Mouse (Mus musculus): ENCODE measurements around the gene Fgfr2.

Gene Fgfr2

DNA sequence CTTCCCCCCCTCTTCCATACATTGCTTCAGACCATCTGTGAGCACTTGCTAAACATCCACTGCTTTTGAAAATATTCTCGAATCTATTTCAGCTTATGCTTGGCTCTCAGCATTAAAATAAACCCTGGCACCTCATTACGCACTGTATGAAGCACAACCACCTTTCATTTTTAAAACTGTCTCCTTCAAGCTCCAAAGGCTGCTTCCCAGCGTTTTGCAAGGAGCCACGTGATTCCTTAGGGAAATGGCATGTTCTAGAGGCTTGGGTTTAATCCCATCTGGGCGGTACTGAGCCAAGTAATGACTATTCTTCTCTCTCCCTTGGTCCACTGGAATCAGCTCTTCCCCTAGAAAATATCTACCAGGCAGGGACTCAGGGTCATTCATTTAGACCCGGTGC is 1305.2 kb downstream of the Fgfr2 start:
- H3K4me1 ChIP-seq (replicated peaks; ENCODE audit: low read depth, low read length) = 0 out of 2 replicates have a peak, but pooled peaks cover 4% of the 10 kb centered on the region
- peaks cover 20% of the 10 kb centered on the region for H3K9me3 ChIP-seq (ENCODE audit: low read length)
- peaks cover 47% of the 10 kb centered on the region for H3K27me3 ChIP-seq (ENCODE audit: insufficient read depth, low read length)
- TF ChIP-seq NANOG (IDR thresholded peaks at IDR 0.05; ENCODE audit: borderline replicate concordance, low read length) = no peak
- TF ChIP-seq POU5F1 (IDR thresholded peaks at IDR 0.05; ENCODE audit: borderline replicate concordance, low read length) = no peak
- no peak overlapping the region for H3K4me3 ChIP-seq (replicated peaks; ENCODE audit: low read length)
- no peaks in the 10 kb centered on the region for H3K36me3 ChIP-seq (ENCODE audit: insufficient read depth, low read length)

DNA sequence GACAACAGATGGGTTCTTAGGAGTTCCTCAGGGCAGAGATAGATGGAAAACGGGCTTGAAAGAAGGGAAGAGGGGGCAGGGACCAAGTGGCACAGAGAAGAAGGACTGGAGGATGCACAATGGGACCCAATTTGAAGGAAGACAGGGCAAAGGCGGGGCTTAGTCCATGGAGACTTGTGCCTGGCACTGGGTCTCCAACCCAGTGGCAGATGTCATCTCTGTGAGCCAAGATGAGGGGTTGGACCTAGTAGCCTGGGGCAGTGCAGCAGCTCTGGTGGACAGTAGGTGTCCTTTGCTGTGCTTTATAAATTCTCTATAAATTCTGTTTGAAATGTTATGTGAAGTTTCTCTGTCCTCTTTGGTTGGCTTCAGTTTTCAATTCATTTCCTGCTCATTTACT is 1306.5 kb downstream of the Fgfr2 start:
- no peak overlapping the region for H3K4me3 ChIP-seq (replicated peaks; ENCODE audit: low read length)
- no peaks in the 10 kb centered on the region for H3K36me3 ChIP-seq (ENCODE audit: insufficient read depth, low read length)
- TF ChIP-seq CTCF (conservative IDR thresholded peaks at IDR 0.05; ENCODE audit: low read length) = no peak
- TF ChIP-seq POU5F1 (IDR thresholded peaks at IDR 0.05; ENCODE audit: borderline replicate concordance, low read length) = no peak
- TF ChIP-seq NANOG (IDR thresholded peaks at IDR 0.05; ENCODE audit: borderline replicate concordance, low read length) = no peak

DNA sequence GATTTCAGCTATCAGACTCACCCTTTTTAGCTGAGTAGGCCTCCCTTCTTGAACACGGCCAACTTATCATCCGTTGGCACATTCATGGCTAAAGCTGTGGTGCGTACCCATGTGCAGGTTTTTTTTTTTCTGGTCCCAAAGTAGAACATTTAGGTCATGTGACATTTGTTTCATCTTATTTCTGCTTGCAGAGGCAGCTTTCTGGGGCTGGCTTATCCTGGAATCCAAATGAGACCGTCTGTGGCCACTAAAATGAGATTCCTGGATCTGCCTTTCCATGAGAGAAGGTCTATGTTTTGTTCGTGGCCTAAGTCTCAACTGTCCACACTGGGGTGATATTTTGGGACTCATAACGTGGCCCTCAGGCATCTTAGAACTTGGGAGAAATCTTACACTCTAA is 1311.0 kb downstream of the Fgfr2 start:
- H3K4me1 ChIP-seq (replicated peaks; ENCODE audit: low read depth, low read length) = peaks cover 3% of the 10 kb centered on the region; the same call in 1 of the 2 replicates
- H3K27me3 ChIP-seq (ENCODE audit: insufficient read depth, low read length) = peaks cover 28% of the 10 kb centered on the region
- TF ChIP-seq NANOG (IDR thresholded peaks at IDR 0.05; ENCODE audit: borderline replicate concordance, low read length) = no peak
- no peak for TF ChIP-seq CTCF (conservative IDR thresholded peaks at IDR 0.05; ENCODE audit: low read length)
- no peak for TF ChIP-seq POU5F1 (IDR thresholded peaks at IDR 0.05; ENCODE audit: borderline replicate concordance, low read length)
- no peak overlapping the region for H3K4me3 ChIP-seq (replicated peaks; ENCODE audit: low read length)
- no peaks in the 10 kb centered on the region for H3K36me3 ChIP-seq (ENCODE audit: insufficient read depth, low read length)
- peaks cover 20% of the 10 kb centered on the region for H3K9me3 ChIP-seq (ENCODE audit: low read length)

More for the DNA sequence above, 1306.5 kb downstream of the Fgfr2 start:
- Histone ChIP-seq H3K27me3 (ENCODE audit: insufficient read depth, low read length) (peaks cover 47% of the 10 kb centered on the region), H3K9me3 (ENCODE audit: low read length) (peaks cover 20% of the 10 kb centered on the region), H3K4me1 (replicated peaks; ENCODE audit: low read depth, low read length) (peaks cover 7% of the 10 kb centered on the region; the same call in 1 of the 2 replicates)

DNA sequence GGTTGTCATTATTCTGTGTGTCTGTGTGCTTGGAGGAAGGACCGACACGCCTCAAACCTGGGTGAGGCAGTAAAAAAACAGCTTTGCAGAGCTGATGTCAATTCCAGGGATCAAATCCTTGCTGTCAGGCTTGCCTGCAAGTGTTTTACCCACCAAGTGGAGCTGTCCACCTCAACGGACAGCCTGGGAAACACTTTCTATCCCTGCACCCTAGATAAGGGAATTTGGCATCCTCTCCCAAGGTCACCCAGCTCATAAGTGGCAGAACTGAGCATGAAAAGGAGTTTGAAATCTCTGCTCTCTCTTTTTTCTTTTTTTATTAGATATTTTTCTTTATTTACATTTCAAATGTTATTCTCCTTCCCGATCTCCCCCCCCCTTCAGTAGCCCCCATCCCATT is 1312.2 kb downstream of the Fgfr2 start:
- H3K27me3 ChIP-seq (ENCODE audit: insufficient read depth, low read length) = peaks cover 17% of the 10 kb centered on the region
- TF ChIP-seq POU5F1 (IDR thresholded peaks at IDR 0.05; ENCODE audit: borderline replicate concordance, low read length) (no peak), CTCF (conservative IDR thresholded peaks at IDR 0.05; ENCODE audit: low read length) (no peak), NANOG (IDR thresholded peaks at IDR 0.05; ENCODE audit: borderline replicate concordance, low read length) (no peak)

DNA sequence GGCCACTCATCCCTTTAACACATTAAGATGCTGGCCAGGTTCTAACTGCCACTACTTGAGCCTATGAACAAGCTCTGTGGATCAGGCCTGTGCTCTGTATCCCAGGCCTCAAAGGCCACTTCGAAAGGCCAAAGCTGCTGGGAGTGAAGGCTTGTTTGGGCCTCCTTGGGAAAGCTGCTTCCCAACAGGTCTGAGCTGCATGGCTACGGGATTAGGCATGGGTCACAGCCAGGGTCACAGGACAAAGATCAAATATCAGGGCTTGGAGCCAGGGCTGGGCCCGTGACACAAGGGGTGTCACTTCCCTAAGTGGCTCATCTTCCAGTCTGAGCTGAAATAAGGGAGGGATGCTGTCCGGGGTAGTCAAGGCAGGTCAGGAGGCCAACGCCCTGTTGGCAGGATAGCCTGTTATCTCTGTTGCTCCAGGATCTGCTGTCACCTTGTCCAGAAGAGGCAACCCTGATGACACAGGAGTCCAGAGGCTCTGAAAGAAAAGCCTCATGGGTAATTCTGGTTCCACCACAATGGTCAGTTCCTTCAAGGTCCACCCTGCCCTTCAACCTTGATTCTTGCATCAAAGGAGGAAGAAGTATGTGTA is 1313.5 kb downstream of the Fgfr2 start:
- peaks cover 3% of the 10 kb centered on the region; the same call in 1 of the 2 replicates for H3K4me1 ChIP-seq (replicated peaks; ENCODE audit: low read depth, low read length)
- no peak overlapping the region for H3K4me3 ChIP-seq (replicated peaks; ENCODE audit: low read length)
- H3K36me3 ChIP-seq (ENCODE audit: insufficient read depth, low read length) = no peaks in the 10 kb centered on the region
- peaks cover 11% of the 10 kb centered on the region for H3K27me3 ChIP-seq (ENCODE audit: insufficient read depth, low read length)
- H3K9me3 ChIP-seq (ENCODE audit: low read length) = peaks cover 12% of the 10 kb centered on the region
- TF ChIP-seq POU5F1 (IDR thresholded peaks at IDR 0.05; ENCODE audit: borderline replicate concordance, low read length) = no peak
- TF ChIP-seq CTCF (conservative IDR thresholded peaks at IDR 0.05; ENCODE audit: low read length) = no peak

More for the DNA sequence above, 1312.2 kb downstream of the Fgfr2 start:
- Histone ChIP-seq H3K4me3 (replicated peaks; ENCODE audit: low read length) (no peak overlapping the region), H3K4me1 (replicated peaks; ENCODE audit: low read depth, low read length) (peaks cover 3% of the 10 kb centered on the region; the same call in 1 of the 2 replicates), H3K36me3 (ENCODE audit: insufficient read depth, low read length) (no peaks in the 10 kb centered on the region), H3K9me3 (ENCODE audit: low read length) (peaks cover 19% of the 10 kb centered on the region)

DNA sequence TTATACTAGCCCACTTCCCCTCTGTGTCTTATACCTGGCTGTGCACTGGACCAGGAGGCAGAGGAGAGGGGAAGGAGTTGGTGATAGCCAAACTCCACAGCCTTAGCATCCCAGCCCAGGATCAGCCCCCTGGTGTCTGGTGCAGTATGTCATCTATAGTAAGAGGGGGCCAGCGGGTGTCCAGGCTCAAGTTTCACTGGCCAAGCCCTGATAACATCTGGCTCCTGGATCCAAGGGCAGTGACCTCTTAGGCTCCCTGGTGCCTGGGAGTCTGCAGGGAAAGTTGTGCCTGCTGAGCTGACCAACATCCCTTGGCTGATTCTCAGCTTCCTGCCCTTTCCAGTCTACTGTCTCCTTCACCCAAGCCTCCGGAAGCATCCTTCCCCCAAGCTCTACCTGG is 1315.9 kb downstream of the Fgfr2 start:
- H3K36me3 ChIP-seq (ENCODE audit: insufficient read depth, low read length) = no peaks in the 10 kb centered on the region
- no peaks in the 10 kb centered on the region for H3K4me1 ChIP-seq (replicated peaks; ENCODE audit: low read depth, low read length)
- no peak for TF ChIP-seq NANOG (IDR thresholded peaks at IDR 0.05; ENCODE audit: borderline replicate concordance, low read length)
- TF ChIP-seq POU5F1 (IDR thresholded peaks at IDR 0.05; ENCODE audit: borderline replicate concordance, low read length) = no peak
- no peak for TF ChIP-seq CTCF (conservative IDR thresholded peaks at IDR 0.05; ENCODE audit: low read length)
- H3K4me3 ChIP-seq (replicated peaks; ENCODE audit: low read length) = no peak overlapping the region
- no peaks in the 10 kb centered on the region for H3K9me3 ChIP-seq (ENCODE audit: low read length)
- peaks cover 8% of the 10 kb centered on the region for H3K27me3 ChIP-seq (ENCODE audit: insufficient read depth, low read length)

DNA sequence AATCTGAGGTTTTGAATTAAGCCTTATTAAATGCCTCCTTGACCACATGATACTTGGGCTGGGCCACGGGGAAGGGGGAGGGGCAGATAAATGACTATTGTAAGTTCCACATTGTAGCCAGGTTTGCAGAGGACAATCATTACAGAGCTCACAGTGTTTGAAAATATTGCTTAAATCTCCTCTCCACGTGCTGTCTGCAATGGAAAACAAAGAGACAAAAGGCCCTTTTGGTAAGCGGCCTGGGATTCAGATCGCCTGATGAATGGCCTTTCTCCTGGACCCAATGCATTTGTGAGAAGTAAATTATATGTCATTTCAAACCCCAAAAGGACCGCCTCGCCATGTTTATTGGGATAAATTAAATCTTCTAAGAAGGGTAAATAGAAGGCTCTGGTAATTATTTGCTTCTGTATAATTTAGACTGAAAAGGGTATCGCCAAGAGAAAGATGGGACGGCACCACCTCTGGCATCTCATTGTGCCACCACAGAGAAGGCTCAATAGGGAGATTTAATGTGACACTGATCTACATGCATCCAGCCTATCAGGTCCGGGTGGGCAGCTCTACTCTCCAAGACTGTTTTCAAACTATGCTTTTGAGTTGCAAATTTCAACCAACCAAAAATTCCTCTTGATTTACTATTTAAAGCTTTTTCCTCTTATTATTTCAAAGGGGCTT is 1317.5 kb downstream of the Fgfr2 start:
- no peak for TF ChIP-seq CTCF (conservative IDR thresholded peaks at IDR 0.05; ENCODE audit: low read length)
- no peak for TF ChIP-seq POU5F1 (IDR thresholded peaks at IDR 0.05; ENCODE audit: borderline replicate concordance, low read length)
- TF ChIP-seq NANOG (IDR thresholded peaks at IDR 0.05; ENCODE audit: borderline replicate concordance, low read length) = no peak
- Histone ChIP-seq H3K27me3 (ENCODE audit: insufficient read depth, low read length) (peaks cover 8% of the 10 kb centered on the region), H3K4me1 (replicated peaks; ENCODE audit: low read depth, low read length) (no peaks in the 10 kb centered on the region), H3K9me3 (ENCODE audit: low read length) (no peaks in the 10 kb centered on the region), H3K4me3 (replicated peaks; ENCODE audit: low read length) (no peak overlapping the region), H3K36me3 (ENCODE audit: insufficient read depth, low read length) (no peaks in the 10 kb centered on the region)

DNA sequence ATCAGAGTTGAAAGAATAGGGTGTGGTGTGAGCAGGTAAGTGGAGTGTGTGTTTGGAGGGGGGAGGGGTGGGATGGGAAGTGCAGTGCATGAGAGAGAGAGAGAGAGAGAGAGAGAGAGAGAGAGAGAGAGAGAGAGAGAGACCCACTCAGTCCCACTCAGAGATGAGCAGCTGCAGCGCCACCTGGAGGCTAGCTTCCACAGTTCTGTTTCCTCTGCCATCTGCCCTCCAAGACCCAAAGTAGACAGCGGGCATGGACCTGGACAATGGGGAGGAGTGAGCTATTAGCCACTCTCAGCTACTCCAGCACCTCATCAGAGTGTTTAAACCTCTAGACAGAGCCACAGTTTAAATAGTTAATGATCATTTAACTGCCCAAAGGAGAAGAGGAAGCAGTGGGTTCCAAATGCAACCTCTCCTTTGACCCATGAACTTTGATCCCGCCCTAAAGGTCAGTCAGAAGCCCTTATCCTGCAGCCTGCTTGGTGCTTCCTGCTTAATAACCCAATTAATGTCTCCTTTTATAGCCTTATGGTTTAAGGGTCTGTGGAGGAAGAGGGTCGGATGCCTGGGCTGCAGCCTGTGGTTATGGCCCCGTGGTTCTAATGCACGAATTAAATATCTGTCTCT is 1322.6 kb downstream of the Fgfr2 start:
- TF ChIP-seq POU5F1 (IDR thresholded peaks at IDR 0.05; ENCODE audit: borderline replicate concordance, low read length) (no peak), NANOG (IDR thresholded peaks at IDR 0.05; ENCODE audit: borderline replicate concordance, low read length) (no peak), CTCF (conservative IDR thresholded peaks at IDR 0.05; ENCODE audit: low read length) (no peak; the same call in 1 of the 2 replicates)
- Histone ChIP-seq H3K27me3 (ENCODE audit: insufficient read depth, low read length) (0 out of 2 replicates have a peak, but pooled peaks cover 2% of the 10 kb centered on the region), H3K4me3 (replicated peaks; ENCODE audit: low read length) (no peak overlapping the region), H3K4me1 (replicated peaks; ENCODE audit: low read depth, low read length) (no peaks in the 10 kb centered on the region), H3K9me3 (ENCODE audit: low read length) (no peaks in the 10 kb centered on the region), H3K36me3 (ENCODE audit: insufficient read depth, low read length) (no peaks in the 10 kb centered on the region)

Data from E14TG2a.4 (cell line).